In genomic region chr14:23583235-23583634, GRCm38 (mm10) we compare ENCODE assay signal across 8 mouse cellular contexts.
DNase-seq lines count a peak whose midpoint lies in the region; ATAC-seq and TF ChIP-seq lines count a peak whose summit lies in the region.

No protein-coding gene starts in this region.

- H3K27me3 ChIP-seq in forebrain, postnatal 0 days (ENCODE audit: insufficient read depth, low read length) = no peaks in the 10 kb centered on the region
- no peaks in the 10 kb centered on the region for H3K27me3 ChIP-seq in forebrain, embryonic 10.5 days (ENCODE audit: poor library complexity, severe bottlenecking)
- H3K27me3 ChIP-seq in lung, postnatal 0 days (replicated peaks; ENCODE audit: insufficient read depth, low read length) = no peaks in the 10 kb centered on the region

- TF ChIP-seq EP300 in lung, postnatal 0 days (IDR thresholded peaks at IDR 0.05) = no peak

- H3K4me2 ChIP-seq in forebrain, postnatal 0 days (ENCODE audit: low read depth) = no peak overlapping the region
- H3K4me2 ChIP-seq in lung, postnatal 0 days (replicated peaks; ENCODE audit: low read depth, low read length) = no peak overlapping the region

- peak; percentile 50; the same call in 1 of the 2 replicates for ATAC-seq in forebrain, postnatal 0 days
- 0 out of 2 replicates have a peak, but pooled peaks have one; percentile 49 for ATAC-seq in erythroid progenitor cell, adult 5-6 weeks (replicated peaks; ENCODE audit: low FRiP score, poor library complexity, severe bottlenecking)
- 0 out of 2 replicates have a peak, but pooled peaks have one; percentile 21 for ATAC-seq in lung, postnatal 0 days

- no peaks in the 10 kb centered on the region for H3K4me1 ChIP-seq in forebrain, postnatal 0 days (ENCODE audit: insufficient read depth)
- no peaks in the 10 kb centered on the region for H3K4me1 ChIP-seq in forebrain, embryonic 10.5 days
- H3K4me1 ChIP-seq in lung, postnatal 0 days (ENCODE audit: insufficient read depth, low read depth, low read length) = no peaks in the 10 kb centered on the region

- H3K9ac ChIP-seq in forebrain, postnatal 0 days = no peak overlapping the region
- no peak overlapping the region for H3K9ac ChIP-seq in lung, postnatal 0 days (replicated peaks; ENCODE audit: low read depth)

- TF ChIP-seq POLR2A in brain, embryonic 14.5 days (IDR thresholded peaks at IDR 0.05; ENCODE audit: borderline replicate concordance, extremely low read depth, insufficient read depth, insufficient read length, poor library complexity, severe bottlenecking) = no peak

- peak; percentile 88 for DNase-seq in forebrain, postnatal 0 days
- DNase-seq in forebrain, embryonic 10.5 days (ENCODE audit: extremely low spot score, low spot score) = no peak
- peak; percentile 41 for DNase-seq in A20 (ENCODE audit: low read depth, low spot score)
- DNase-seq in brain, embryonic 14.5 days (ENCODE audit: low read depth) = peak; percentile 81
- DNase-seq in kidney, postnatal 10 days = peak; percentile 68
- DNase-seq in lung, postnatal 0 days (ENCODE audit: low spot score) = peak; percentile 71
- peak; percentile 52 for DNase-seq in right cerebral cortex, postnatal 4 days

- H3K9me3 ChIP-seq in forebrain, postnatal 0 days (ENCODE audit: low read length) = no peaks in the 10 kb centered on the region
- no peaks in the 10 kb centered on the region for H3K9me3 ChIP-seq in forebrain, embryonic 10.5 days
- H3K9me3 ChIP-seq in lung, postnatal 0 days (ENCODE audit: low read length) = no peaks in the 10 kb centered on the region

- no peak overlapping the region for H3K27ac ChIP-seq in forebrain, postnatal 0 days (ENCODE audit: low read depth, low read length)
- no peak overlapping the region for H3K27ac ChIP-seq in forebrain, embryonic 10.5 days
- no peak overlapping the region for H3K27ac ChIP-seq in lung, postnatal 0 days (ENCODE audit: low read length)

- 22% methylated on average over 2 of the region's 2 CpGs for WGBS in forebrain, postnatal 0 days
- WGBS in forebrain, embryonic 10.5 days = 28% methylated on average over 2 of the region's 2 CpGs
- 19% methylated on average over 2 of the region's 2 CpGs for WGBS in lung, postnatal 0 days

- H3K4me3 ChIP-seq in forebrain, postnatal 0 days (ENCODE audit: low read depth, low read length) = no peak overlapping the region
- H3K4me3 ChIP-seq in forebrain, embryonic 10.5 days = no peak overlapping the region
- no peak overlapping the region for H3K4me3 ChIP-seq in lung, postnatal 0 days (ENCODE audit: low read depth, low read length)

- H3K36me3 ChIP-seq in forebrain, postnatal 0 days (ENCODE audit: insufficient read depth) = no peaks in the 10 kb centered on the region
- no peaks in the 10 kb centered on the region for H3K36me3 ChIP-seq in forebrain, embryonic 10.5 days (replicated peaks)
- no peaks in the 10 kb centered on the region for H3K36me3 ChIP-seq in lung, postnatal 0 days (ENCODE audit: insufficient read depth, low read length)

- TF ChIP-seq CTCF in forebrain, postnatal 0 days (IDR thresholded peaks at IDR 0.05; ENCODE audit: low read depth) = peak; percentile 78
- peak; percentile 63 for TF ChIP-seq CTCF in brain, embryonic 14.5 days (IDR thresholded peaks at IDR 0.05; ENCODE audit: borderline replicate concordance, extremely low read depth, insufficient read depth, insufficient read length)
- peak; percentile 75 for TF ChIP-seq CTCF in lung, postnatal 0 days (IDR thresholded peaks at IDR 0.05)
